Mouse (Mus musculus): ENCODE measurements around the gene Lsm12. TPM values are rescaled to one million over a fixed set of nuclear protein-coding genes. Genes with fewer than 3 reads are reported as not detected.
"Not testable (repeated sequence)": the region's sequence is repeated elsewhere in the genome, so short reads cannot be mapped to it uniquely, and the experiment has no call there.

Gene Lsm12
- total RNA-seq, 4 experiments from 2014 or later, result 52.8 to 55.3 (median 53.9) TPM

DNA sequence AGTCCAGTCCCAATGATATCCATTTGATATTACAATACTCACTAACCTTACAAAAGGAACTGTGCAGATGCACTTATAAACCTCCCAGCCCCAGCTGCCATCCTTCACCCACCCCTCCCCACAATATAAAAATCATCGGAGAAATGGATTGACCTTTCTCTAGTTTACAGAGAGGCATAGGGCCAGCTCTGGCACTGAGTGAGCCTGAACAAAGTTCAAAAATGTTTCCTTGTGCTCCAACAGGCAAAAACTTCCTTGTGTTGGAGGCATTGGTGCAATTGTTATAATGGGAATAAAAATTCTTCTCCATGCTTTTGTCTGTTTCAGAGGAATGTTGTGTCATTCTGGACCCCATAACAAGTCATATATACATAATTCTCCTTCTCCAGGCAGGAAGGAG is 1.1 kb upstream of the Lsm12 start:
- DNase-seq (ENCODE audit: low spot score in 2 of 2), result no peak

DNA sequence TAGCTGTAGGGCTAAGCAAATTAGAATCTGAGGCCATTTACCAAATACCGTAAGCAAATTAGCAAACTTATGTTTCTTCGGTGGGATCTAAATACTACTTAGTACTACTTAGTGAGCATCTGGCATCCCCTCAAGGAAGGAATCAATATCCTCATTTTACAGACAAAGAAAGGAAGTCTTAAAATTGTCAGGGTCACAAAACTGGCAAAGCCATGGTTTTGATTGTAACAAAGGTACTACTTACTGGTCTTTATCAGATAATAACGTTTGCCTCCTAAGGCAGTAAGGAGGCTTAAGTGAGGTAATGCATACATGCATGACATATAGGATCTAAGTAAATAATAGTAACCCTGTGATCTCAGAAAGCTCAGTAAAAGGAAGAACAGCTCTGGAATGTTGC is 581 bp upstream of the Lsm12 start:
- DNase-seq (ENCODE audit: low spot score in 2 of 2), result no peak

- no peak for DNase-seq (ENCODE audit: low spot score in 2 of 2)
Measured at GRCm38 (mm10) chr11:102184253-102184645, 847 bp downstream of the Lsm12 start.

DNA sequence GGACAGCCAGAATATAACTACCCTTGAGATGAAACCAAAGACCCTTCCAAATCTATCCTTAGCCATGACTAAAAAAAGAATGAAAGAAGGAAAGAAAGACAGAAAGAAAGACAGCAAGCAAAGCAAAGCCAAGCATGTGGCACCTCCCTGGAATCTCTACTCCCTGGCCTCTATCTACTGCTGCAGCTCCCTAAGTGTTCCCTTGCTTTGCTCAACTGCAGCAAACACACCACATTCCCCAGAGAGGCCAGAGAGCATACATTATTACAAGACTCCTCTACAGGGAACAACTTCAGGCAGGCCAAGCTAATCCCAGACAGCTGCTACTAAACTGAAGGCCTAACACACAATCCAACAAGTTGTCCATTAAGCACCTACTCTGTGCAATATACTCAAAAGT is 5.3 kb downstream of the Lsm12 start:
- no peak for DNase-seq (ENCODE audit: low spot score in 2 of 2)

DNA sequence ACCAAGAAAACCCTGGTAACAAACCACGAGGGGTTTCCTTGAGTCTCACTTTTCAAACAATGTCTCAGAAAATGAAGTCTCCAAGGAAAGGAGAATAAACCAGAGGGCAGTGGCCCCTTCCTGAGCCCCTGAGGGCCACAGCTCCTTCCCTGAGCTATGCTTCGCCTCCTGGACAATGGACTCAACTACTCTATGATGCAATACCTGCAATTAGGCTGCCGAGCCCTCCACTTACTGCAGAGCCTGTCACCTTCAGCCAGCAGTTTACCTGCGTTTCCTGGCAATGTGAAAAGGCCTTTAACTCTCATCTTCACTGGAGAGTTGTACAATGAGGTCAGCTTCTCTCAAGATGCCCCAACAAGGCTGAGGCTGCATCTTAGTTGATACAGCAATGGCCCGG is 16.4 kb downstream of the Lsm12 start:
- no peak for DNase-seq (ENCODE audit: low spot score in 2 of 2)

DNA sequence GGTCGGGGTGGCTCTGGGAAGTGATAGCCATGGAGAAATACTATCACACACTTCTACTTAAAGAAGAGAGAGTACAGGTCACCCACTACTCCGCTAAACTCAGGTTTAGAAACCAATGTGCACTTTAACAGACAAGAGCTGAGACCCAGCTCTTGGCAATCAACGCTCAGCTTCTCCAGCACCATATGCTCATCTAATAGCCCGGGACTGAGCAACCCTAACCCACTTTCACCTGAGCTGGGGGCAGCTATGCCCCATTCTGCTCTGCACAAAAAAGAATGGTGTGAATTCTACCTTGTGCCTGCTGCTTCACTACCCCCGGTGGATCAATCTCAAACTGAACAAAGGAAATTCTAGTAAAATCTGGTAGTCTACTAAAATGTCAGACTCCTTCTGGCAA is 17.6 kb downstream of the Lsm12 start:
- DNase-seq (ENCODE audit: low spot score in 2 of 2), result no peak

GRCm38 (mm10) chr11:102165971-102166722 is 18.9 kb downstream of the Lsm12 start:
- peak in 1 of 2 experiments; percentile 43 for DNase-seq (ENCODE audit: low spot score in 2 of 2)

GRCm38 (mm10) chr11:102159781-102160180 is 25.3 kb downstream of the Lsm12 start:
- no peak for DNase-seq (ENCODE audit: low spot score in 2 of 2)

DNA sequence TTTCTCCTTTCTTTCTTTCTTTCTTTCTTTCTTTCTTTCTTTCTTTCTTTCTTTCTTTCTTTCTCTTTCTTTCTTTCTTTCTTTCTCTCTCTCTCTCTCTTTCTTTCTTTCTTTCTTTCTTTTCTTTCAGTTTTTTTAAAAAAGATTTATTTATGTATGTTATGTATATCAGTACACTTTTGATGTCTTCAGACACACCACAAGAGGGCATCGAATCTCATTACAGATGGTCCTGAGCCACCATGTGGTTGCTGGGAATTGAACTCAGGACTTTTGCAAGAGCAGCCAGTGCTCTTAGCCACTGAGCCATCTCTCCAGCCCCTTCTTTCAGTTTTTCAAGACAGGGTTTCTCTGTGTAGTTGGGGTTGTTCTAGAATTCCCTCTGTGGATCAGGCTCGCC is 27.1 kb downstream of the Lsm12 start:
- DNase-seq (ENCODE audit: low spot score in 2 of 2), result not testable (repeated sequence)

DNA sequence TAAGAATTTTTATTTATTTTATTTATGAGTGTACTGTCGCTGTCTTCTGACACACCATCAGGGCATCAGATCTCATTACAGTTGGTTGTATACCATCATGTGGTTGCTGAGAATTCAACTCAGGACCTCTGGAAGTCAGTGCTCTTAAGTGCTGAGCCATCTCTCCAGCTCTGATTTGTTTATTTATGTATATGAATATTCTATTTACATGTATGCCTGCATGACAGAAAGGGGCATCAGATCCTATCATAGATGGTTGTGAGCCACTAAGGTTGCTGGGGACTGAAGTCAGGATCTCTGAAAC is 28.4 kb downstream of the Lsm12 start:
- no peak for DNase-seq (ENCODE audit: low spot score in 2 of 2)

- DNase-seq (ENCODE audit: low spot score in 2 of 2), result peak; percentile 84 to 88
Measured at GRCm38 (mm10) chr11:102156039-102156785, 28.9 kb downstream of the Lsm12 start, which contains the start of gene Tmem101. Tmem101 (minus strand) TSS chr11:102156404.

DNA sequence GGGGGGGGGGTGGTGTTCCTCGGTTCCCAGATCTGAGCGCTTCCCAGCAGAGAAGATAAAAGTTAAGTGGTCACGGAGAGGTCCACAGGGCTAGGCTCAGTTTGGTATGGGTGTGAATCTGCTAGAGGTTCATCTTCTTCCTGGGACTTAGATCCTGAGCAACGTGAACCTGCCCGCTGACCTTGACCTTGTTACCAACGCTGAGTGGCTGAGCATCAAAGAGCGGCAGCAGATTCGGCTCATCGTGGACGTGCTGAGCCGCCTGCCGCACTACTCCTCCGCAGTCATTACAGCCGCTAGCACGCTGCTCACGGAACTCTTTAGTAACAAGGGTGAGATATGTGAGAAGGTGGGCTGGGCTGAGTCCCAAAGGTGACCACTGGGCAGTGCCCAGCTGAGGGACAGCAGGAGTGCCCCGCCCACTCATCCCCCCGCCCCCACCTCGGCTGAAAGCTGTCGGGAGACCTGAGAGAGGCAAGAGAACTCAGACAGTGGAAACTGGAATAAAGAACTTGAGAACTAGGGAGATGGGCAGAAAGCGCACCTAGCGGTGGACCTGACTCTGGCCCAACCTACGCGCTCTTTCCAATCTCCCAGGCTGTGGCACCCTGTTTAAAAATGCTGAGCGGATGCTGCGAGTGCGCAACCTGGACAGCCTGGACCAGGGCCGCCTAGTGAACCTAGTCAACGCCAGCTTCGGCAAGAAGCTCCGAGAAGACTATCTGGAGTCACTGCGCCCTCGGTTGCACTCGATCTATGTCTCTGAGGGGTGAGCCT is 37.7 kb downstream of the Lsm12 start:
- no peak for DNase-seq (ENCODE audit: low spot score in 2 of 2)

GRCm38 (mm10) chr11:102146531-102146930 is 38.6 kb downstream of the Lsm12 start:
- no peak for DNase-seq (ENCODE audit: low spot score in 2 of 2)

DNA sequence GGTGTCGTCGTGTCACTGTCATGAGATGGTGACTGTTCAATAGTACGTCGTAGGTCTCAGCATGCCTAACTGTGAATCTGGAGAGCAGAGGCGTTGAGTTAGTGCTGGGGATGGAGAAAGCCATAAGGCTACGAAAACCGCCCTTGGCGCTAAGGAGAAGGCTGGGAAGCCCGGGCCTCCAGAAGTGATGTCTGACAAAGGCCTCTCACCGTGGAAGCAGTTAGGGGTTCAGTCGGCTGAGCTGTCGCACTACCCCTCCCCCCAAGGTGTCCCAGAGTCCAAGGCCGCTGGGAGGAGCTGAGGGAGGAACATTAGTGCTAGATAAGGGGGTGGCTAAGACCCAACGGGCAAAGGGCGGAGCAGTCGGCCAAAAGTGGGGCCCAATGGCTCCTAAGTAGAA is 39.1 kb downstream of the Lsm12 start:
- no peak for DNase-seq (ENCODE audit: low spot score in 2 of 2)

- DNase-seq (ENCODE audit: low spot score in 2 of 2), result no peak
Measured at GRCm38 (mm10) chr11:102145471-102146001, 39.6 kb downstream of the Lsm12 start, which contains the start of gene Nags. Nags (plus strand) TSS chr11:102145513.

GRCm38 (mm10) chr11:102144957-102145470 is 40.1 kb downstream of the Lsm12 start:
- DNase-seq (ENCODE audit: low spot score in 2 of 2), result no peak

DNA sequence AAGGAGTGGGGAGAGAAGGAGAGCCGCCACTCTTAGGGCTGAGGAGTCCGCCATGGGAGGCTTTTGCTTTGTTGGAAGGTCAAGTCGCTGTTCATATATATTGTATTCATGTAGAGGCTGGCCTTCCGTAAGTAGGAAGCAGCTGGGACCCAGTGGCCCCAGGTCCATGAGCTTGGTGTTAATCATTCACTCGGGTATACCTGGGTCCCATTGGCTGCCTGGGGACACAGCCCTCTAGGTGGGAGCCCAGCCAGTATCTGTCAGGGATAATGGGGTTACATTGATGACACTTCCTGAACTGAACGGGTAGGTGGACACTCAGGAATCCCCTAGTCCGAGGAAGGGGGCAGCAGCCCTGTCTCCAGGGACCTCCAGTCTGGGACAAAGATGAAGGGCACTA is 42.7 kb downstream of the Lsm12 start:
- no peak for DNase-seq (ENCODE audit: low spot score in 2 of 2)

DNA sequence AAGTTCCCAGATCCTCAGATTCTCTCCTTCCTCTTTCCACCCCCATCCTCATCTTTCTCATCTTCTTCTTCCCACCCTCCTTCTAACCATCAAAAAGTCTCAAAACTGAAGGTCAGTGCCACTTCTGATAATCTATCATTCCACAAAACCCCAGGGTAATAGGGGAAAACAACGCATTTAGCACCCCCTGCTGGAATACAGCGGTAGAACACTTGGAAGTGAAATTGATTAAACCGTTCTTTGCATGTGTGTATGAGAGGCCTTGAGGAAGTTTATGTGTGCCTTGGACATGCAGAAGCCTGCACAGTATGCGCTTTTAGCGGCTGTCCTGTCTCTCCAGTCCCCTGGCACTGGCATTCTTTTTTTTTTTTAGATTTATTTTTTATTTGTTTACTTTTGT is 44.6 kb downstream of the Lsm12 start:
- DNase-seq (ENCODE audit: low spot score in 2 of 2), result peak in 1 of 2 experiments; percentile 48

GRCm38 (mm10) chr11:102138447-102138740 is 46.7 kb downstream of the Lsm12 start:
- peak in 1 of 2 experiments; percentile 30 for DNase-seq (ENCODE audit: low spot score in 2 of 2)

DNA sequence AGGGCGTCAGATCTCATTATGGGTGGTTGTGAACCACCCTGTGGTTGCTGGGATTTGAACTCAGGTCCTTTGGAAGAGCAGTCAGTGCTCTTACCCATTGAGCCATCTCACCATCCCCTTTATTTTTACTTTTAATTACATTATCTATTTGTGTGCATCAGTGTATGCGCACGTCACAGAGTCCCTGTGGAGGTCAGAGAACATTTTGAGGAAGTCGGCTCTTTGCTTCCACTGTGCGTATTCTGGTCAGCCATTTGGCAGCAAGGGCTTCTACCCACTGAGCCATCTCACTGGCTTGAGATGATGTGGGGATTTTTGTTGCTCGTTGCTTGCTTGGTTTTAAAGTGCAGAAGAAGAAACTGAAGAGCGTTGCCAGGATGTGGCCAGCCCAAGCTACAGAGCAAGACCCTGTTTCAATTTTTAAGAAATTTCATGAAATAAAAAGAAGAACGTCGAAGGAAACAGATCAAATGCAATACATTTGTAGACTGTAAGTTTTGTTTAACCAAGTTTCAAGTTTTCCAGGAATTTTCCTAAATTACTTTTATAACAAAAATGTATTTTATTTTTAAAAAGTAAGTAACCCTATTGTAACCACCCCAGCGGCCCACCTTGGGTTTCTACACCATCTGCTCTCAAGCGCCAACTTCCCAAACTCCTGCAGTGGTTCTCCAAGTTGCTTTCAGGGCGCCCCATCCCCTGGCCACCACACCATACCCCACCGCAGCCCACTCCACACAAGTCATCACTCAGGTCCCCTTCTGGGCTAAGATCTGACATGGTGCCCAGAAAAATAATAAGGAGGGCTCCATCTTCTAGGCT is 47.3 kb downstream of the Lsm12 start:
- DNase-seq (ENCODE audit: low spot score in 2 of 2), result no peak

- no peak for DNase-seq (ENCODE audit: low spot score in 2 of 2)
Measured at GRCm38 (mm10) chr11:102134516-102134915, 50.6 kb downstream of the Lsm12 start.
